Mouse (Mus musculus) cerebellum, adult (tissue): ENCODE measurements around the gene AC141477.1.

ENCODE experiments used
- ATAC-seq: cut with Nextera tagmentation; 2 replicates; pipeline ENCODE4 v1.9.2; 2017; ENCODE audit warnings: mild to moderate bottlenecking, moderate library complexity, mixed read lengths; ENCODE audit not compliant: insufficient number of reproducible peaks, low FRiP score, low TSS enrichment

The AC141477.1 gene

DNA sequence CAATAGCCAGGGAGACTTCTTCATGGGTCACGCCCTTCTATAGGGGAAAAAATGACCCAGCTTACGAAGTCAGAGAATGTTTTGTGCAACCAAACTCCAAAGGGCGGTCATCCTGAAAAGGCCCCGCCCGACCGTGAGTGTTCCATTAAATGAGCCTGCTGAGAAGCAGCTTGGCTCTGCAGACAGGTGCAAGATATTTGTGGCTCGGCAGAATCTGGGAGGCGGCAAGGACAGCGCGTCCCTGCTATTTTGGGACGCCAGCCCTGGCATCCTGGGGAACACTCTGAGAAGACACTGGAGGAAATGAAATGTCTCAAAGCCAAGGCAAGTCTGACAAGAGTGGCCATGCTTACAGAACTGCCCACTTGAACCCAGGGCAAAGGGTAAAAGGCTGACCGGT lies 23.4 kb downstream of the AC141477.1 start:
- ATAC-seq, result peak; percentile 82

- no peak for ATAC-seq
These were observed 31.7 kb downstream of the AC141477.1 start for GRCm38 (mm10) chr10:76408520-76408919.

- ATAC-seq, result no peak
These were observed 47.6 kb downstream of the AC141477.1 start for GRCm38 (mm10) chr10:76392596-76392995.

- ATAC-seq, result 0 out of 2 replicates have a peak, but pooled peaks have one; percentile 70
These were observed 48.5 kb downstream of the AC141477.1 start for GRCm38 (mm10) chr10:76391786-76392185.

GRCm38 (mm10) chr10:76391166-76391565 lies 49.1 kb downstream of the AC141477.1 start:
- no peak for ATAC-seq
